Mouse (Mus musculus): ENCODE data around the gene Tex14.
A peak's percentile ranks its signal among the peaks of the same experiment; 100 is the strongest.
"Not testable (repeated sequence)": the region's sequence is repeated elsewhere in the genome, so short reads cannot be mapped to it uniquely, and the experiment has no call there.

Tex14 gene

DNA sequence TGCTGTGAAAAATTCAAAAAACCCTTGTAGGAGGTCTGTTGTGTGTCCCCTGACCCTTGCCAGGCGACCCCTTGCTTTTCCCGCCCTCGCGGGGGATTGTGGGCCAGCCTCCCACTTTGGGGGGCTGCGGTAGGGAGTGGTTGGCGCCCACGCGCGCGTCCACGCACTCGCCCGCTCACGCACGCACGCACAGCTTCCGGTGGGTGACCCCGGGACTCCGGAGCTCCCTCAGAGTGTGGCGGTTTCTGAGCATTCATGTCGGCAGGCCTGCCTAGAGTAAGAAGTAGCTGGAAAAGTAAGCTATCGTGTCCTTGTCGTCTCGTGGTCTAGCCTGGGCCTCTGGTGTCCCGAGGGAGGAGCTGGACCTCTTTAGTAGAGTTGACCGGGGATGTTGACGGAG lies at the start of gene Tex14, which contains the start of gene Rad51c:
TSS of gene Tex14 (plus strand) at position 190 of the 400 bp plus-strand sequence.
TSS of gene Rad51c (minus strand) at position 79 of the 400 bp plus-strand sequence.
- DNase-seq = no peak

DNA sequence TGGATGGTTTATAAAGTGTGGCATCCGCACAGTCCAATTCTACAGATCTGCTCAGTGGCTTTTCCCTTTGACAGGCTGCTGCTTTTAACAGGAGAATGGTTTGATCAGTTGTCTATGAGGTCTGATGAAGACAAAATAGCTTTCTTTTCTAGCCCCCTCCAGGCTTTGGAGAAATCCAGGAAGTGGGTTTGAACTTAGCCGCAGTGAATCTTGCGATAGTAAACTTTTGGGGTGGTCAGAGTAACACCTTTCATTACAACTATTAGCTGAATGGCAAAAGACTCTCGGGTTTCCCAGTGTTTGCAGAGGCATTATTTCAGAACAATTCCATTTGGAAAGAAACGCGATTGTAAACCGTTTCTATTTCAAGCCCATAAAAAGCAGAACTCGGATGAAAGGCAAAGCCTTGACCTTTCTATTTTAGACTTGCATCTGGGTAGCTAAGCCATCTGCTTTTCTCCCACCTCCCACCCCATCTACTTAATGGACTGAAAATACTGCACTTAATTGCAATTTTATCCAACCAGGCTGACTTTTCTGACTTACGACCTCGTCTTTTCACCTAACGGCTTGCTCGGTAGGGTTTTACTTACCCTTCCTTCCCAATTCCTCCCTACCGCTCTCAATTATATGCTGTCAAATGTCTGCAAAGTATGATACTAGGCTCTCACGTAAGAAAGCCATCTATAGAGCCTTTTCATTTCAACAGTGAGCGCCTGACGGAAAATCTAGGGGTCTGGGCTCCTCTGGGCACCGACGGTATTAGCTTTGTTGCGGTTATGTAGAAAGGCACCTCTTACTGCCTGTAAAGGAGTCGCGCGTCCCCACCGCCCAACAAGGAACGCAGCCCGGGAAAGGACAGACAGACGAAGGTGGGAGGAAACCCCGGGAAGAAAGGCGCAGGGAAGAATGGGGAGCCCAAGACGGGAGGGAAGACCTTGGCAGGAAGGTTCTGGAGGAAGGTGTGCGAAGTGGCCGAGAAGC lies 47.3 kb upstream of the Tex14 start:
- DNase-seq = no peak

DNA sequence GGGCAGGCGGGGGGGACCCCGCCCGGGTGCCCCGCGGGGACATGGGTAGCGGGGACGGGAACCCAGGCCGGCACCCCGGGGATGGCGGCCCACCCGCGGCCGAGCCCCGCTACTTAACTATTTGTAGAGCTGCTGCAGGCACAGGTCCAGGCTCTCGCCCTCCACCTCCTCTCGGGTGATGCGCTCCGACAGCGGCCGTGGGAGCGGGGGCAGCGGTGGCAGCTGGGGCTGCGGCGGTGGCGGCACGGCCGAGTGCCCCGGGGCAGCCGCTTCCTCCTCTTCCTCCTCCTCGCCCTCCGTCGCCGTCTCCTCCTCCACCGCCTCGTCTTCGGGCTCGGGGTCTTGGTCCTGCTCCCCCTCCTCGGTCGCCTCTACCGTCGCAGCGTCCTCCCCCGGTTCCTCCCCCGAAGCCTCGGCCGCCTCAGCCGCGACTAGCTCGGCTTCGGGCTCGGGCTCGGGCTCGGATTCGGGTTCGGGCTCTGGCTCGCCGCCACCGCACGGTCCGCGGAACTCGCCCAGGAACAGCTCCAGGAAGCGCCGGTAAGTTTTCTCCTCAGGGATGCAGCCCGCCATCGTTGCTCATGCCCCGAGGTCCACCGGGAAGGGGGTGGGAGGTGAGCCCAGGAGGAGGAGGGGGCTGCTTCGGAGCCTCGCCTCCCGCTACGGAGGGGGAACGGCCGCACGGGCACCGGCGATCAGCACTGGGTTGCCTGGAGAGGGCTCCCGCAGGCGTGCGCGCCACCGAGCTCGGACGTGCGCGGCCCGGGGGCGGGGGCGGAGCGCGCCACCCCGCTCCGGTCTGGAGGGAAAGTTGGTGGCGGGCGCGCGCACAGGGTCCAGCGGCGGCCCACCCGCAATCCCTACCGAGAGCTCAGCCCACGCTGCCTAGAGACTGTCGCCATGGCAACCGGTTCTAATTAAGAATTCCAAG lies 46.3 kb upstream of the Tex14 start, which contains the start of gene Ppm1e:
TSS of gene Ppm1e (minus strand) at position 693 of the 931 bp plus-strand sequence.
- DNase-seq = peak; percentile 55

DNA sequence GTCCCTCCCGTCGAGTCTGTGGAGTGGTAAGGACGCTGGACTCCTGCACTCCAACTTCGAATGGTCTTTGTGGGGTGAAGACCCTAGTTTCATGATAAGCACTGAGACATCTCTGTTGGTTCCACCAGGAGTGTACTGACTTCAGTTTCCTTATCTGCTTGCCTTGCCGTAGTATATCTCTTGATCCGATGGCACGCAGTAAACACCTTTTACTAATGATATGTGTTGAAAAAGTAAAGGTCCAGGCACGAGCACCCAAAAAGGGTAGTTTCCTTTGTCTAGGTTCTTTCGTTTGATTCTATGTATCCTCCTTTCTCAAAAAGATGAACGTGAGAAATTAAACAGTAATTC lies 45.6 kb upstream of the Tex14 start:
- no peak for DNase-seq

DNA sequence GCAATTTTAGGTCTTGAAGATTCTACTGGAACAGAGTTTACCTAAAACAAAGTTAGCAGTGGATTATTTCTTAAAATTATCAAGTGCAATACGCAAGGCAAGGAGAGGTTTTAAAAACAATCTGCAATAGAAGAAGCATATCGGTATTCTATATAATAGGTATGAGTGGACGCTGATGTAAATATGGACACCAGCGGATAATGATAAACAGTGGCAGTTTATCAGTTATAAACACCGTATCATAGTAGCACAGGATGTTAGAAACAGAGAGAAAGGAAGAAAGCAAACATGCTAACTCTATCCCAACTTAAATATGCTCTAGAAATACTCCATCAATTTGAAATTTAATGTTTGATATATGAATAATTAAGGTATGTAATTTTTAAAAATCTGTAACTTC lies 39.7 kb upstream of the Tex14 start:
- no peak for DNase-seq

DNA sequence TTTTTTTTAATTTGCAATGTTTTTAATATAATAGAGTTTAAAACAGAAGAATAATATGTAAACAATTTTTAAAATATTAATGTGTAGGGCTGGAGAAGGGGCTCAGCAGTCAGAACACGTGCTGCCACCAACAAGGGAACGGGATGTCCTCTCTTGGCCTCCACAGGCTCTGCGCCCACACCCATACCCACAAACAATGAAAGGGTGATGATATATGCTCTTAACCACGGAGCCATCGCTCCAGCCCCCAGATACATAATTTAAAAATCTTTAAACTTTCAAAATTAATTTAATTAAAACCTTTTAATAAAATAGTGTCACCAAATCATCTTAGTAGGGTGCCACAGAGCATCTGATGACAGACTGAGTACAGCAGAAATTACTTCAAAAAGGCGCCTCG lies 37.8 kb upstream of the Tex14 start:
- no peak for DNase-seq

DNA sequence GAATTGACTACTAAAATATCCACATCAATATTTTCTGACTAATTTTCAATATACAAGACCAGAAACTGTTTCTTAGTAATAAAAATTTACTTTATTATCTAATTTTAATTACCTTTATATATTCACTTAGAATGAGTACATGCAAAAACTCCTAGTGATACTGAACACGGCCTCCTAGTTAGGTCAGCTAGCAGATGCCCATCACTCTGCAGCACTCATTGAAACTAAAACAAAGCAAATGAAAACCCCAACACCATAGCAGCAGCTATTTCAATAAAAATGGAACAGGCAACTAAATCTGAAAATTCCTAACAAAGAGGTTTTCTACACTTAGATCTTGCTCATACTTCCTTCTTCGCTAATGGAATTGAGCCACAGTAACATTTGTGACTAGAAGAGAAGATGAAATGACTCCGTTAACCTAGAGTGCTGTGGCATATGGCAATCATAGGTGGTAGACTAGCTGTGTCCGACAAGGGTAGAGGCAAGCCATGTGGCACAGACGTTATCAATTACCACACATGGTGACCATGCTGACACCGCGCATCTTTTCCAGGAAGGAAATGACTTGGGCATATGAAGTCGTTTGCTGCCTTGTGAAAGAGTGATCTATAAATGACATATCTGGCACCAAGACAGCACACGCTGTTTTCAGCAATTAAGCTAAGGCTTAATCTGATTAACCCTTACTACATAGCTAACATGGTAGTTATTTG lies 36.8 kb upstream of the Tex14 start:
- no peak for DNase-seq

DNA sequence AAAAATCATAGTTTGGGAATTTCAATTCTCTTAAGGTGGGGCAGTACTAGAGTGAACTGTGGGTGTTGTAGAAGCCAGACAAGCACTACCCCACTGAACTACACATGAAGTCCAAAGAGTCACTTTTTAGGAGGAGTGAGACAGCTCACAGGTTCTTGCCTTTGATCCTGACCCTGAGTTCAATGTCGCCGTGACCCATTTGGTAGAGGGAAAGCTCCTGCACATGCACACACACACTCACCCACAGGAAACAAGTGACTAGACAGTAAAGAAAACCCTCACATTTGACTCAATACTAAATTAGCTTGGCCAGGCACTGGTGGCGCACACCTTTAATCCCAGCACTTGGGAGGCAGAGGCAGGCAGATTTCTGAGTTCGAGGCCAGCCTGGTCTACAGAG lies 20.3 kb upstream of the Tex14 start:
- no peak for DNase-seq

DNA sequence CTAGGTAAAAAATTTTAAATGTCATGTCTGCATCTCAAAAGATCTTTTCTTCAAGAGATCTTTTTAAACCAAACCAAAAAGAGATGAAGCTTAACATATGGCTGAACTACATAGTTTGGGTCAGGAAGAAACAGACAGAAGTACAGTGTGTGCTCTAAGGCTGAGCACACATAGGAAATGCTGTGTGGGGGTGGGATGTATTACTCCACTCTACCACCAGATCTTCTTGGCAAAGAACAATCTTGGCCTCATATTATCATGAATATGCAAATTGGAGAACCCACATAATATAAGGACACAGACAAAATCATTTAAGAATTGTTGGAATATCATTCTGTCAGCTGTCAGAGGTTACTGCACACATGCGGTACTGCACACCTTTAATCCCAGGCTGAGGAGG lies 19.2 kb upstream of the Tex14 start:
- no peak for DNase-seq

DNA sequence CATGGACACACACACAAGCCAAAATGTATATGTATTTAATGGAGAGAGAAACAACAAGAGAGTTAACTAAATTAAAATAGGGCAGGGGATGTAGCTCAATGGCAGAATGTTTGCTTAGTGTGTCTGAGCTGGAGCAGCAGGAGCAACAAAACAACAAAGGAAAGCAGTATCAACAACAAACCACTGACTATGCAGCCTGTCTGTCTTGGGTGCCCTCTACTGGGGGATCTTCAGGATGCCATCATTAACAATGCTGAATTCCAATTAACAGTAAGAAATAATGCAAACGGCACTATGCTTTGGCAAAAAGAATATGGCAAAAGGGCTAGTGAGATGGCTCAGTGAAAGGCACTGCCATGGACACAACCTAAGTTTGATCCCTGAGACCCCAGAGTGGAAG lies 11.0 kb upstream of the Tex14 start:
- DNase-seq = peak; percentile 37

DNA sequence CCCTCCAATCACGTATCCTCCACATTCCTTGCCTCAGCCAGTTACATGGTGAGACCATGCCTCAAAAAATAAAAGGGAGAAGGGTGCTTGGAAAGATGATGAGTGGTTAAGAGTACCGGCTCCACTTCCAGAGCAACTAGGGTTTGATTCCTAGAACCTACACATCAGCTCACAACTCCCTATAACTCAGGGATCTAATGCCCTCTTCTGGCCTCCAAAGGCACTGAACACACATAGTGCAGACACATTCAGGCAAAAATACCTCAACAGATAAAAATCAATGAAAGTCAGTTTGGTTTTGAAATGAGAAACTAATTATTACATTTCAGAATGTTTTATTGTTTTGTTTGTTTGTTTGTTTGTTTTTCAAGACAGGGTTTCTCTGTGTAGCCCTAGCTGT lies 6.5 kb upstream of the Tex14 start:
- no peak for DNase-seq

DNA sequence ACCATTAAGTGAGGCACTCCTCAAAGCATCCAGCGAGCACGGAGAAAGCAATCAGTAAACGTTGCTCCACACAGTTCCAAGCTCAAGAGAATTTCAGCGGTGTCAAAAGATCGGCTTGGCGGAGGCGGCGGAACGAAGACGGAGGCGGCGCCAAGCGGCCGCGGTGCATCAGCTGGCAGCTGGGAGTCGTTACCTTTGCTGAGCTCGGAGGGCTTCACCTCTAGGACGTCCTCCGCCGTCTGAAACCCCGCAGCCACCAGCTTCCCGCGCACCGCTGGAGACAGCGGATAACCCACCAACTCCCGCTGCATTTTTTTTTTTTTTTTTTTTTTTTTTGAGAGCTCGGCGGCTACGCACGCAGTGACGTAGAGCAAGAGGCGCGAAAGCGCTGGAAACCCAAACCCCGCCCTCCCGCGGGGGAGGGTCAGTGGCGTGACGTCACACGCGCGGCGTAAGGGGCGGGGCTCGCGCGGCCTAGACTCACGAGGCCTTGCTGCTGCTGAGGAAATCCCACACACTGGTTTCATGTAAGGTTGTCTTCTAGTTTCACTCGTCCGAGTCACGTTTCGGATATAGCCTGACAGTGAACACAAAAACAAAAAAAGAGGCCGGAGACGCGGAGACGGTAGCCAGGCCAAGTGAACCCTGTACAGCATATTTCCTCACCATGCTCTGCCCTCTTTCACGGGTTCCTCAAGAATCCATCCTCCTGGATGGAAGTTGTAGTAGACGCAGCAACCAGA lies 583 bp upstream of the Tex14 start:
- peak; percentile 98 for DNase-seq

DNA sequence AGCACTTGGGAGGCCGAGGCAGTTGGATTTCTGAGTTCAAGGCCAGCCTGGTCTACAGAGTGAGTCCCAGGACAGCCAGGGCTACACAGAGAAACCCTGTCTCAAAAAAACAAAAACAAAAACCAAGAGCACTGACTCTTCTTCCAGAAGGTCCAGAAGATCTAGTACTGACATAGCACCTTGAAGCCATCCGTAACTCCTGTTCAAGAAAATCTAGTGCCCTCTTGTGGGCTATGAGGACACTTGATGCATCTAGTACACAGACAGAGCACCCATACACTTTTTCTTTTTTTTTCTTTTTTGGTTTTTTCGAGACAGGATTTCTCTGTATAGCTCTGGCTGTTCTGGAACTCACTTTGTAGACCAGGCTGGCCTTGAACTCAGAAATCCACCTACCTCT lies 8.5 kb downstream of the Tex14 start:
- not testable (repeated sequence) for DNase-seq

DNA sequence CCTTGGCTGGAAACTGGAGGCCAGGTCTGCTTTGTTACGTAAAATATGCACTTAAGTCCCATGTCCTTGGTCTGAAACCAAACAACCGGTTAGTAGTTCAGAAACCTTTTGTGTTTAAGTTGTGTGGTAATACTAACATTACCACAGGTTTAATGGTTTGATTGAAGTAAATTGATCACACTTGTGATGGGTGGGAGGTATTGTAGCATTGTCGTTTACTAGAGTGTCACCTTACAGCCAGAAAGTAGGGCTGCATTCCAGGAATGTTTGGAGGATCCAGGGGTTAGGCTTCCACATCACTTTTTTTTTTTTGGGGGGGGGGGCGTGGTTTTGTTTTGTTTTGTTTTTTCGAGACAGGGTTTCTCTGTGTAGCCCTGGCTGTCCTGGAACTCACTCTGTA lies 11.3 kb downstream of the Tex14 start:
- DNase-seq = no peak

DNA sequence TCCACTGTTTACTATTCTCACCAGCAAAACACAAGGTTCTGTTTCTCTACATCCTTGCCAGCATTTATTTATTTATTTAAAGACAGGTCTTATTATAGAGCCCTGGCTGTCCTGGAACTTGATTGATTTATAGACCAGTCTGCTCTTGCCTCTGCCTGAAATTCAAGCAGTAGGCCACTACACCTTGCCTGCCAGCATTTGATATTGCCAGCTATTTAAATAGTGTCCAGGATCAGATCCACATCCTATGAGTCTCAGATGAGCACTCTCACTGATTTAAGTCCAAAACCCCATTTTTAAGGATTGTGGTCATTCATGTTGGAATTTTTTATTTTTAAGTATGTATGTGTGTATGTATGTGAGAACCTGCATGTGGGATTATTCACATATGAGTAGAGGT lies 16.0 kb downstream of the Tex14 start:
- peak; percentile 42 for DNase-seq

DNA sequence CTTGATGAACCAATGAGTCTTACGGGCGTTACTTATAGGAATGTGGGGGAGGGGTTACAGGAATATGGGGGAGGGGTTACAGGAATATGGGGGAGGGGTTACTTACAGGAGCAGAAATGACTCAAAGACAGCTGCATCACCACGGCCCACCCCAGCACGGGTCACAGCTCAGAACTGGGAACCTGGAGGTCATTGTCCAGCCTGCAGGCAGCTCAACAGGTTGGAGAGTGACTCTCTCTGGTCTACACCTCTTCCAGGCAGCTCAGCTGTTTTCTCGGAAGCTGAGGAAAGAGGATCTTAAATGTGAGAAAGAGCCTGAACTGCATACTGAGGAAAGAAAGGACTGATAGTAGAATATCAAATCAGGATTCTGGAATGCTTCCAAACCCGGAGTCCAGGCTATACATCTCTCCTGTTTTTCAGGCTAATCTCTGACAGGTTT lies 16.9 kb downstream of the Tex14 start:
- peak; percentile 71 for DNase-seq

DNA sequence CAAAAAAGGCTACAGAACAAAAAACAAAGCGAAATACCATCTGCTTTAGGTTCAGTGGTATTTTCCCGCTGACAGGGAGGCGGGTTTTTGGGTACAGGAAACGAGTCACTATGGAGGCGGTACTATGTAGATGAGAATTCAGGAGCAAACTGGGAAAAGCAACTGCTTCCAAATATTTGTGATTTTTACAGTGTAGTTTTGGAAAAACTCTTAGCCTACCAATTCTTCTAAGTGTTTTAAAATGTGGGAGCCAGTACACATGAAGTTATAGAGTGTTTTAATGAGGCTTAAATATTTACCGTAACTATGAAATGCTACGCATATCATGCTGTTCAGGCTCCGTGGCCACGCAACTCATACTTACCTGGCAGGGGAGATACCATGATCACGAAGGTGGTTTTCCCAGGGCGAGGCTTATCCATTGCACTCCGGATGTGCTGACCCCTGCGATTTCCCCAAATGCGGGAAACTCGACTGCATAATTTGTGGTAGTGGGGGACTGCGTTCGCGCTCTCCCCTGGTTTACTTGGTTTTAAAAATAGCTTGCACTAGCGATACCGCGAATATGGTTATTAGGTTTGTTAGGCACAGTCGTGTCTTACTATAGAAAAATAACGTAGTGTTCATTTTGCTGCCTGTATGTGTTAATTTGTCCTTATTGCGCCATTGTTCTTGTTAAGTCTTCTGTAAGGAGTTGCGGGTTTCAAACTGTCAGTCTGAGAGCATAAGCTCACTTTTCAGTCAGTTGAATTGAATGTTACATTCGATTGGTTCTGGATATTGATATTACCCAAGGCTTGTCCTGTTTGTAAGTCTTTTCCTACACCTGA lies 17.9 kb downstream of the Tex14 start:
- peak; percentile 95 for DNase-seq

DNA sequence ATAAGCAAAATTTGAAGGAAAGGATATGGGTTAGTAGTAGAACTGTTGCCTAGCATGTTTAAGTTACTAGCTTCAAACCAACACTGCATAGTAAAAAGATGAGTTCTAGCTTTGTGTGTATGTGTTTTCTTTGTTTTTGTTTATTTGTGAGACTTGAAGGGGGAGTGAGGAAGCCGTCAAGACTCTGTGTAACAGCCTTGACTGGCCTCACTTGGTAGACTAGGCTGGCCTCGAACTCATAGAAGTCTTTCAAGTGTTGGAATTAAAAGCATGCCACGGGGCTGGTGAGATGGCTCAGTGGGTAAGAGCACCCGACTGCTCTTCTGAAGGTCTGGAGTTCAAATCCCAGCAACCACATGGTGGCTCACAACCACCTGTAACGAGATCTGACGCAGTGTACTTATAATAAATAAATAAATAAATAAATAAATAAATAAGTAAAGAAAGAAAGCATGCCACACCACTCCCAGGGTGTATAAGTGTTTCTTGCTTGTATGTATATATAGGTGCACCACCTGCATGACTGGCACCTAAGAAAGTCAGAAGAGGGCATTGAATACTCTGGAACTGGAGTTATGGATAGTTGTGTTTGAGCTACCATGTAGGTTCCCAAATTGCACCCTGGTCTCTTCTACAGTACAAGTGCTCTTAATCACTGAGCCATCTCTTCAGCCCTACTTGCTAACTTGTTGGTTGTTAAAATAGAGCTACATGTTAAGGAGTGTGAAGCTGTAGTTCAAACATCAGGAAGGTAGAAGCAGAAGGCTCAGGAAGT lies 18.9 kb downstream of the Tex14 start:
- DNase-seq = peak; percentile 61

DNA sequence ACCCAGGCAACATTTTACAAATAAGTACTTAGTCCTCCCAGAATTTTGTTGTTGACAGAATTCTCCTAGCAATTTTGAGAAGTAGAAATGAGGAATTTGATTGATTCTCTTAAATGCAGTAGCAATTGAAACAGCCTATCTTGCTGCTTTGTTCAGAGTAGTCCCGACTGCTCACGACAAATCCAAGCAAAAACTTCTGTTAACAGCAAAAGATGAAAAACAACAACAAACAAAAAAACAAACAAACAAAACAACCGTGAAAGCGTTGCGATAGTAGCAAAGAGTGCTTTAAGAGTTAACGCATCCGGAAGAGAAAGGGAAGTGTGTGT lies 21.2 kb downstream of the Tex14 start:
- DNase-seq = no peak

All from cerebellum, adult 9-10 months (tissue).